Mouse (Mus musculus): ENCODE results near the gene Gdpgp1. TPM values are rescaled to one million over a fixed set of nuclear protein-coding genes. Genes with fewer than 3 reads are reported as not detected.

The Gdpgp1 gene
- 0.91 TPM for polyA plus RNA-seq (2012; fragmentation: generic; extraction: Trizol)

GRCm38 (mm10) chr7:80232489-80233029 is at the start of gene Gdpgp1, which contains the start of gene Cib1:
TSS of gene Gdpgp1 (plus strand) at chr7:80232865.
TSS of gene Cib1 (minus strand) at chr7:80232813.
- Histone ChIP-seq H3ac (ENCODE audit: control insufficient read depth, insufficient read length) (peak within 1 kb of the TSS; percentile 39), H3K36me3 (ENCODE audit: control insufficient read depth, insufficient read depth) (no peaks in the 10 kb centered on the region), H3K27me3 (ENCODE audit: control insufficient read depth, insufficient read depth, insufficient read length) (no peaks in the 10 kb centered on the region), H3K4me3 (peak within 1 kb of the TSS; percentile 56), H3K4me2 (ENCODE audit: low read depth) (peak within 1 kb of the TSS; percentile 86), H3K79me2 (ENCODE audit: control insufficient read depth, insufficient read depth) (peaks cover 4% of the 10 kb centered on the region)
- TF ChIP-seq TCF3 (IDR thresholded peaks at IDR 0.05; ENCODE audit: insufficient read length, low read depth): no peak
- TF ChIP-seq POLR2A (IDR thresholded peaks at IDR 0.05; ENCODE audit: insufficient read length, low read depth): peak; percentile 74
- no peak for TF ChIP-seq MYOG (IDR thresholded peaks at IDR 0.05; ENCODE audit: control insufficient read depth in 1 of 3, insufficient read depth in 1 of 3, insufficient read length in 2 of 3, low read depth in 2 of 3)
- TF ChIP-seq USF1 (IDR thresholded peaks at IDR 0.05; ENCODE audit: low read depth): peak; percentile 91
- TF ChIP-seq REST (IDR thresholded peaks at IDR 0.05; ENCODE audit: insufficient read depth, insufficient read length): no peak
- TF ChIP-seq POLR2AphosphoS2 (IDR thresholded peaks at IDR 0.05; ENCODE audit: insufficient read length, low read depth): peak; percentile 82
- peak in 1 of 3 experiments; percentile 3 for TF ChIP-seq MYOD1 (IDR thresholded peaks at IDR 0.05; ENCODE audit: control insufficient read depth in 1 of 3, insufficient read length in 2 of 3, low read depth in 2 of 3)
- TF ChIP-seq E2F4 (IDR thresholded peaks at IDR 0.05; ENCODE audit: insufficient read depth): no peak

DNA sequence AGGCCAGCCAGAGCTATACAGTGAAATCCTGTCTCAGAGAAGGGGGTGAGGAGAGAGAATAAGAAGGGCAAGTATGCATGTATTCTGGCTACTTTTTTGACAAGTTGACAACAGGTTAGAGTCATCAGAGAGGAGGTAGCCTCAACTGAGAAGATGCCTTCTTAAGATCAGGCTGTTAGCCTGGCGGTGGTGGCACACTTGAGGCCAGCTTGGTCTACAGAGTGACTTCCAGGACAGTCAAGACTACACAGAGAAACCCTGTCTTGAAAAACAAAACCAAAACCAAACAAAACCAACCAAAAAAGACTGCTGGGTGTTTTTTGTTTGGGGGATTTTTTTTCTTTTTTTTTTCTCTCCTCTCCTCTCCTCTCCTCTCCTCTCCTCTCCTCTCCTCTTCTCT is 49.2 kb upstream of the Gdpgp1 start:
- Histone ChIP-seq H3K4me2 (ENCODE audit: low read depth) (no peak overlapping the region), H3K36me3 (ENCODE audit: control insufficient read depth, insufficient read depth) (no peaks in the 10 kb centered on the region), H3K79me2 (ENCODE audit: control insufficient read depth, insufficient read depth) (peaks cover 15% of the 10 kb centered on the region), H3K27me3 (ENCODE audit: control insufficient read depth, insufficient read depth, insufficient read length) (no peaks in the 10 kb centered on the region), H3ac (ENCODE audit: control insufficient read depth, insufficient read length) (no peak overlapping the region), H3K4me3 (no peak overlapping the region)
- no peak for TF ChIP-seq E2F4 (IDR thresholded peaks at IDR 0.05; ENCODE audit: insufficient read depth)
- no peak for TF ChIP-seq TCF12 (IDR thresholded peaks at IDR 0.05; ENCODE audit: insufficient read depth, poor library complexity, severe bottlenecking)
- TF ChIP-seq TCF3 (IDR thresholded peaks at IDR 0.05; ENCODE audit: insufficient read length, low read depth): no peak
- no peak for TF ChIP-seq USF1 (IDR thresholded peaks at IDR 0.05; ENCODE audit: low read depth)
- no peak for TF ChIP-seq MYOG (IDR thresholded peaks at IDR 0.05; ENCODE audit: control insufficient read depth in 1 of 3, insufficient read depth in 1 of 3, insufficient read length in 2 of 3, low read depth in 2 of 3)
- no peak for TF ChIP-seq MAX (IDR thresholded peaks at IDR 0.05; ENCODE audit: low read depth)
- TF ChIP-seq MYOD1 (IDR thresholded peaks at IDR 0.05; ENCODE audit: control insufficient read depth in 1 of 3, insufficient read length in 2 of 3, low read depth in 2 of 3): no peak
- TF ChIP-seq REST (IDR thresholded peaks at IDR 0.05; ENCODE audit: insufficient read depth, insufficient read length): no peak
- no peak for TF ChIP-seq SRF (IDR thresholded peaks at IDR 0.05; ENCODE audit: control insufficient read depth, insufficient read length, low read depth)

DNA sequence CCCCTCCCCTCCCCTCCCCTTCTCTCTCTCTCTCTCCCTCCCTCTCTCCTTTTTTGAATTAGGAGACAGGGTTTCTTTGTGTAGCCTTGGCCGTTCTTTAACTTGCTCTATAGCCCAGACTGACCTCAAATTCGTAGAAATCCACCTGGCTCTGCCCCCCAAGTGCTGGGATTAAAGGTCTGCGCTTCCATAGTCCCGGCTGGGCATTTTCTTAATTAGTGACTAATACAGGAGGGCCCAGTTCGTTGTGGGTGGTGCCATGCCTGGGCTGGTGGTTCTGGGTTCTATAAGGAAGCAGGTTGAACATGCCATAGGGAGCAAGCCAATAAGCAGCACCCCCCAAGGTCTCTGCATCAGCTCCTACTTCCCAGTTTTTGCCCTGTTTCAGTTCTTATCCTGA is 48.7 kb upstream of the Gdpgp1 start:
- Histone ChIP-seq H3K79me2 (ENCODE audit: control insufficient read depth, insufficient read depth) (peaks cover 15% of the 10 kb centered on the region), H3K4me2 (ENCODE audit: low read depth) (no peak overlapping the region), H3K27me3 (ENCODE audit: control insufficient read depth, insufficient read depth, insufficient read length) (no peaks in the 10 kb centered on the region), H3ac (ENCODE audit: control insufficient read depth, insufficient read length) (no peak overlapping the region), H3K36me3 (ENCODE audit: control insufficient read depth, insufficient read depth) (no peaks in the 10 kb centered on the region), H3K4me3 (no peak overlapping the region)
- TF ChIP-seq SRF (IDR thresholded peaks at IDR 0.05; ENCODE audit: control insufficient read depth, insufficient read length, low read depth) (no peak), MAX (IDR thresholded peaks at IDR 0.05; ENCODE audit: low read depth) (no peak), E2F4 (IDR thresholded peaks at IDR 0.05; ENCODE audit: insufficient read depth) (no peak), CEBPB (IDR thresholded peaks at IDR 0.05; ENCODE audit: insufficient read depth, poor library complexity, severe bottlenecking) (no peak), TCF3 (IDR thresholded peaks at IDR 0.05; ENCODE audit: insufficient read length, low read depth) (no peak), MYOG (IDR thresholded peaks at IDR 0.05; ENCODE audit: control insufficient read depth in 1 of 3, insufficient read depth in 1 of 3, insufficient read length in 2 of 3, low read depth in 2 of 3) (no peak), TCF12 (IDR thresholded peaks at IDR 0.05; ENCODE audit: insufficient read depth, poor library complexity, severe bottlenecking) (no peak), MYOD1 (IDR thresholded peaks at IDR 0.05; ENCODE audit: control insufficient read depth in 1 of 3, insufficient read length in 2 of 3, low read depth in 2 of 3) (no peak), USF1 (IDR thresholded peaks at IDR 0.05; ENCODE audit: low read depth) (no peak), POLR2A (IDR thresholded peaks at IDR 0.05; ENCODE audit: insufficient read length, low read depth) (no peak), REST (IDR thresholded peaks at IDR 0.05; ENCODE audit: insufficient read depth, insufficient read length) (no peak), POLR2AphosphoS2 (IDR thresholded peaks at IDR 0.05; ENCODE audit: insufficient read length, low read depth) (no peak)

GRCm38 (mm10) chr7:80184551-80184950 is 48.1 kb upstream of the Gdpgp1 start:
- H3K27me3 ChIP-seq (ENCODE audit: control insufficient read depth, insufficient read depth, insufficient read length): no peaks in the 10 kb centered on the region
- H3K79me2 ChIP-seq (ENCODE audit: control insufficient read depth, insufficient read depth): peaks cover 21% of the 10 kb centered on the region
- TF ChIP-seq MYOD1 (IDR thresholded peaks at IDR 0.05; ENCODE audit: control insufficient read depth in 1 of 3, insufficient read length in 2 of 3, low read depth in 2 of 3) (no peak), REST (IDR thresholded peaks at IDR 0.05; ENCODE audit: insufficient read depth, insufficient read length) (no peak), USF1 (IDR thresholded peaks at IDR 0.05; ENCODE audit: low read depth) (no peak), E2F4 (IDR thresholded peaks at IDR 0.05; ENCODE audit: insufficient read depth) (no peak), POLR2A (IDR thresholded peaks at IDR 0.05; ENCODE audit: insufficient read length, low read depth) (no peak)
- no peak overlapping the region for H3ac ChIP-seq (ENCODE audit: control insufficient read depth, insufficient read length)
- H3K4me3 ChIP-seq: no peak overlapping the region
- H3K4me2 ChIP-seq (ENCODE audit: low read depth): no peak overlapping the region
- no peaks in the 10 kb centered on the region for H3K36me3 ChIP-seq (ENCODE audit: control insufficient read depth, insufficient read depth)

GRCm38 (mm10) chr7:80184968-80185367 is 47.7 kb upstream of the Gdpgp1 start:
- TF ChIP-seq TCF3 (IDR thresholded peaks at IDR 0.05; ENCODE audit: insufficient read length, low read depth) (no peak), USF1 (IDR thresholded peaks at IDR 0.05; ENCODE audit: low read depth) (no peak), POLR2A (IDR thresholded peaks at IDR 0.05; ENCODE audit: insufficient read length, low read depth) (no peak), MAX (IDR thresholded peaks at IDR 0.05; ENCODE audit: low read depth) (no peak), REST (IDR thresholded peaks at IDR 0.05; ENCODE audit: insufficient read depth, insufficient read length) (no peak), MYOD1 (IDR thresholded peaks at IDR 0.05; ENCODE audit: control insufficient read depth in 1 of 3, insufficient read length in 2 of 3, low read depth in 2 of 3) (no peak), POLR2AphosphoS2 (IDR thresholded peaks at IDR 0.05; ENCODE audit: insufficient read length, low read depth) (no peak), MYOG (IDR thresholded peaks at IDR 0.05; ENCODE audit: control insufficient read depth in 1 of 3, insufficient read depth in 1 of 3, insufficient read length in 2 of 3, low read depth in 2 of 3) (no peak), CEBPB (IDR thresholded peaks at IDR 0.05; ENCODE audit: insufficient read depth, poor library complexity, severe bottlenecking) (no peak), E2F4 (IDR thresholded peaks at IDR 0.05; ENCODE audit: insufficient read depth) (no peak), TCF12 (IDR thresholded peaks at IDR 0.05; ENCODE audit: insufficient read depth, poor library complexity, severe bottlenecking) (no peak), SRF (IDR thresholded peaks at IDR 0.05; ENCODE audit: control insufficient read depth, insufficient read length, low read depth) (no peak)
- no peak overlapping the region for H3K4me2 ChIP-seq (ENCODE audit: low read depth)
- no peaks in the 10 kb centered on the region for H3K27me3 ChIP-seq (ENCODE audit: control insufficient read depth, insufficient read depth, insufficient read length)
- H3K4me3 ChIP-seq: no peak overlapping the region
- no peaks in the 10 kb centered on the region for H3K36me3 ChIP-seq (ENCODE audit: control insufficient read depth, insufficient read depth)
- H3ac ChIP-seq (ENCODE audit: control insufficient read depth, insufficient read length): no peak overlapping the region
- H3K79me2 ChIP-seq (ENCODE audit: control insufficient read depth, insufficient read depth): peaks cover 25% of the 10 kb centered on the region
